Mouse (Mus musculus): ENCODE measurements around the gene Fosb.

Fosb gene

DNA sequence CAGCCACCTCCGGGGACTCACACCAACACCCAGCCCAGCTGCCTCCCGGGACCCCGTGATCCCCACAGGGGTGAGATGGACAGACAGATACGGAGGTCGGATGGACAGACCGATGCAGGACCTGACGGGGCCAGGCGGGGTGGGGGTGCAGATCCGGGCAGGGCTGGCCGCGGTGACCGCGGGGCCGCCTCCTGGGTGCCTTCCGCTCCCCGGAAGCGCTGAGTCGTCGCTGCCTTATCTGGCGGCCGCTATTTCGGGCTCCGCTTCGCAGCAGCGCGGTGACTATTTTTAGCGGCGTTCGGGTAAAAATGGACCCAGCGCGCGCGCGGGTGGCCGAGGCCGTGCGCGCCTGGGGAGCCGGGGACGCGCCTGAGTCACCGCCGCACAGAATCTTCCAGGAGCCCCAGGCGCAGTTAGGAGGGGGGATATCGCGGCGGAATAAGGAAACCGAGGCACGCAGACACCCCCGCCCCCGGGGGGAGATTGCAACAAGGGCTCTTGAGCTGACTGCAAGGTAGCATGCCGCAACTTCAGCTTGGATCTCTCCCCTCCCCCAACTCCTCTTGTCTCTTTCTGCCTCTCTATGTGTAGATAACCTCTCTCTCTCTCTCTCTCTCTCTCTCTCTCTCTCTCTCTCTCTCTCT lies 23.0 kb upstream of the Fosb start:
- DNase-seq (ENCODE audit: extremely low read depth, insufficient read length, low spot score) = peak; percentile 83

DNA sequence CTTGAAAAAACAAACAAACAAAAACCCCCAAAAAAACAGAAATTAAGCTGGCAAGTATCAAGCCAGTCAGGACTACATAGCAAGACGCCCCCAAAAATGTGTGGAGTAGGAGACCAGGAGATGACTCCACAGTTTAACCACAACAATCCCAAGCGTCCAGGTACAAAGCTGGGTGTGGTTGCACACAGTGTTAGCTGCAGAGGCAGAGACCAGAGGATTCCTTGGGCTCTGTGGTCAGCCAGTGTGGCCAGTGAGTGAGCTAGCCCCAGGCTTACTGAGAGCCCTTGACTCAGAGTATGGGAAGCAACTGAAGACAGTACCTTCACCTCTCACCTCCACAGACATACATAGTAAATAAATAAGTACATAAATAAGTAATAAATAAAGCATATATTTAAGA lies 22.1 kb upstream of the Fosb start:
- peak; percentile 42 for DNase-seq (ENCODE audit: extremely low read depth, insufficient read length, low spot score)

DNA sequence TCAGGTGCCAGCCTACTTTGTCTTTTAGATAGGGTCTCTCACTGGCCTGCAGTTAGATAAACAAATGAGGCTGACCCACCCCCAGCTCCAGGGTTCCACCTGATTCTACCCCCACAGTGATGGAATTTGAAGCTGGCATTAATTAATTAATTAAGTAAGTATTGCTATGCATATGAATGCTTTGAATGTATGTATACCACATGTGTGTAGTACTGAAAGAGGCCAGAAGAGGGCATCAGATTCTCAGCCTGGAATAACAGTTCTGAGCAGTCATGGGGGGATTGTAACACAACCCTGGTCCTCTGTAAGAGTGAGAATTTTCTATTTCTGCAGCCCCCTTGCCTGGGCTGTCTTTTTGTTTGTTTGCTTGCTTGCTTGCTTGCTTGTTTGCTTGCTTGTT lies 18.6 kb upstream of the Fosb start:
- DNase-seq (ENCODE audit: extremely low read depth, insufficient read length, low spot score) = no peak

DNA sequence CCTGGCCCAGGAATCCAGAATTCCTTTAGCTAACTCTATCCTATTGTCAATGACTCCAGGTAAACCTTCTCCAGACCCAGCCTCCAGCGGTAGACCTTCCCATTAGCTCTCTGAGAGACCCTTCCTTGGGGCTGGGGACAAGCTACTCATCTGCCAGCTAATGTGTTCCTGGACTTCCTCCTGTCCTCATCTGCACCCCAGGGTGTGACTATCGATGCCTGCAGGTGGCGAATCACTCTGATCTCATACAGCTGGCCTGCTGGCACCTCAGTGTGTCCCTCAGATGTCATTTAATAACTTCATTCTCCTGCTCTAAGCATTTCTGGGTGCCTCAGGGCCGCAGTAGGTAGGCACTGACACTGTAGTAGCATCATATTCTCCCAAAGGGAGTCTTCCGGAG lies 17.9 kb upstream of the Fosb start:
- DNase-seq (ENCODE audit: extremely low read depth, insufficient read length, low spot score) = no peak

DNA sequence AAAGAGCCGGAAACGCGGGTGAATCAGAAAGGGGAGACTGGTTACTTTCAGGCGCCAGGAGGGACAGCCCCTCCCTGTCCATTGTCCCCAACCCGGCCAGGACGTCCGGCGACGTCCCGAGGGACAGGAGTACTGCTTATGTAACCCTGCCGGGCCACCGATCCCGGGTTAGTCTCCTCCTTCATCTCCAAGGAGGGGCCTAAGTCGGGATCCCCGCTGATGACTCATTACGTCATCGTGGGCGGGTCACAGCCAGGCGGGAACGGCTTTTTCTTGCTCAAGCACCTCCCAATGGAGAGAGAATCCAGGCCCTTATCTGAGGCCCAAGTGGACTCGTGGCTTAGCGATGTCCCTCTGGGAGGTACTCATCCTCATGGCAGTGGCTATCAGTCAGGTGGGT lies 17.3 kb upstream of the Fosb start:
- DNase-seq (ENCODE audit: extremely low read depth, insufficient read length, low spot score) = peak; percentile 88

DNA sequence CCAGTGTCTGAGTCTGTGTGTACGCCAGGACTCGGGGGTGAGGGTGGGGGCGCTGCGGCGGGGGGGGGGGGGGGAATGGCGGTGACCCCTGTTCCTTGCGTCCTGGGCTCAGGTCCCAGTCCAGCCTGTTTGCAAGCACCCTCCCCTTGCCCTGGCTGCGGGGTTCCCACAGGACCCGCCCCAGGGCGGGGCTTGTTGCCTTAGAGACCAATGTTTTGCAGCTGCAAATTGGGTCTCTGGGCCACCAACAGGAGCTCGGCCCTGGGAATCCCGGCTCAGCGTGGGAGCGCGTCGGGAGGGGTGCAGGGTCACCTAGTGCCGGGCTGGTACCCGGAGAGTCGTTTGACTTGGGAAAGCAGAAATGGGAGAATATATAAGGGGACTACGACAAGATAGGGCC lies 16.5 kb upstream of the Fosb start:
- peak; percentile 66 for DNase-seq (ENCODE audit: extremely low read depth, insufficient read length, low spot score)

DNA sequence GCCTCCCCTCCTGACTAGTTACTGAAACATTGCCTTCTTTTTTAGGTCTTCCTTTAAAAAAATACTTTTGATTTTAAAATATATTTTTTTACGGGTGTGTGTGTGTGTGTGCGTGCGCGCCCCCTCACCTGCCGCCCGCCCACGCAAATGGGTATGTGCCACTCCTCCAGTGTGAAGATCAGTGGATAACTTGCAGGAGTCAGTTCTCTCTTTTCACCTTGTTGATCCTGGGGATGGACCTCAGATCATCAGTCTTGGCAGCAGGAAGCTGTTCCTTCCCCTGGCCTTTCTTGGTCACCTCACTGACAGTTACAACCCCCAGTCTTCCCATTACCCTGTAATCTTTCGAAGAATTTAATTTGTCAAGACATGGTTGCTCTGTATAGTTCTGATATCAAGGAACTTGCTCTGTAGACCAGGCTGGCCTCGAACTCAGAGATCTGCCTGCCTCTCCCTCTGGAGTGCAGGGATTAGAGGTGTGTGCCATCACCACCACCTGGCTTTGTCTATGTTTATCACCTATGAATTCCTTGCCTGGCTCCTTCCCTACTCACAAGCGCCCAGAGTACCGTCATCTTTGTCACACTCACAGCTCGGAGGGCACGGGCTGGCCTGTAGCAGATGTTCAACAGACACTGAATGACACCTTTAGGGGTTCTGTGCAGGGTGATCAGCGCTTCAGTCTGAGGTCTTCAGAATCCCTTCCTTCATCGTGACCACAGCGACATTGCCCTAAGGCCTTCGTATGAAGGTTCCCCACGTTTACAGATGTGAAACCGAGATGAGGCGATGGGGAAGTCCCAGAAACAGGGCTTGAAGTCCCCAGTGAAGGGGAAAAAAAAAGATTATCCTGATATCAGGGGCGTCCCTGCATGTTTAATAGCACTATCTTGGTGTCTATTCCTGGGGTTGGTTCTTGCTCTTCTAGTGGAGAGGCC lies 15.7 kb upstream of the Fosb start:
- no peak for DNase-seq (ENCODE audit: extremely low read depth, insufficient read length, low spot score)

DNA sequence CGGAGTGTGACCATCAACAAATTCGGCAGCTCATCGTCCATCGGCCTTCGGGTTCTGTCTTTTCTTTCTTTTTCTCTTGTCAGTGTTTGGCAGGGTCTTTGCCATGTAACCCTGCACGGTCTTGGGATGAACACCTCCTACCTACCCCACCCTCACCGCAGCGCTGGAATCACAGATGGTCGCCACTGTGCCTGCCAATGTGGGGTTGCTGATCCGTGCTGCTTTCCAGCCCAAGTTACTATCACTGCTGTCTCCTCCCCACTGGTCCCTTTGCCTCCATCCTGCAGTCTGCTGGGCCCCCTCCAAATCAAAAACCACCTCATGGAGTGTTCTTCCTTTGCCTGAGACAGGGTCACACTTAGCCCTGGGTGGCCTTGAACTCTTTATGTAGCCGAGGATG lies 14.4 kb upstream of the Fosb start:
- no peak for DNase-seq (ENCODE audit: extremely low read depth, insufficient read length, low spot score)

DNA sequence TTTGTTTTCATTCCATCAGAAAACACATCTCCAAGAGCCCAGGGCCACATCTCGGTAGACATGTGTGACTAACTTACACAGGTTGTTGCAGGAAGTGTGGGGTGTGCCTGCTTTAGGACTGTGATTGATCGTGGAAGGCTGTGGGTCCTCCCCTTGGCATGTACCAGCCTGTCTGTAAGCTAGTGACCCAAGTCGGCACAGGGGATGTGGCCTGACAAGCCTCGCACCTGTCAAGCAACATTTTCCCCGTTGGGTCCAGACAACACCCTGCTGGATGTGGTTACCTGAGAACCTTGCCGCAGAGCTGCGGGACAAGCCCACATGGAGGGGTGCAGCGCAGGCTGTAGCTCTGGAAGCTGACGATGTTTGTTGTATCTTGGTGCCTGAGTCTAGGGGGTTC lies 12.6 kb upstream of the Fosb start:
- DNase-seq (ENCODE audit: extremely low read depth, insufficient read length, low spot score) = no peak

DNA sequence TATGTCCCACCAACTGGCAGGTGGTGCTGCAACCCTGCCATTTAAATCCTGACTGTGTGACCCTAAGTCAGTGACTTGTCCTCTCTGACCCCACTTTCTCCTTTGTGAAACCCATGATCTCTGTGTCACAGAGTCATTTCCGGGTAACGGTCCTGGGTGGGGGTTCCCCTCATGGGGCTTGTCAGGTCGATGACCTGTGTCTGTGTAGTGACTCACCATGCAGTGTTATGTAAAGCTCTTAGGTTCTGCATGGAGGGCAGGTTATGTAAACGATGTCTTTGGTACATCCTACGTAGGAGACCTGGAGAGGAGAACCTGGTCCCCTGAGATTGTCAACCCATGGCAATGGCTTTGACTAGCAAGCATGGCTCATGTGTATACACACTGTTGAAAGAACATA lies 11.6 kb upstream of the Fosb start:
- DNase-seq (ENCODE audit: extremely low read depth, insufficient read length, low spot score) = no peak

DNA sequence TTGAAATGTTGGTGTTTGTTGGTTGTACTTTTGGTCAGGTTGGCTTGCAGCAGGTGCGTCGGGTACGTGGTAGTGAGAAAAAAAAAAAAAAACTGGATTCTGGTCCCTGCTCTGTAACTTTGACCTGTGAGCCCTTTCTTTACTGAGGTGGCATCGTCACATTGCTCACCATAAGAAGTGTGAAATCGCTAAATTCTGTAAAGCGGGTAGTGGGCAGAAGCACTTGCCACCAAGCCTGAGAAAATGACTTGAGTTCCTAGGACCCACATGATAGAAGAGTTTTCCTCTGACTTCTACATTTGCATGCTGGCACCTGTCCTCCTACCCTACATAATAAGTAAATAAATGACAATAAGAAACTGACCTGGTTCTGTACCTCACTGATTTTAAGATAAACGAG lies 10.8 kb upstream of the Fosb start:
- no peak for DNase-seq (ENCODE audit: extremely low read depth, insufficient read length, low spot score)

DNA sequence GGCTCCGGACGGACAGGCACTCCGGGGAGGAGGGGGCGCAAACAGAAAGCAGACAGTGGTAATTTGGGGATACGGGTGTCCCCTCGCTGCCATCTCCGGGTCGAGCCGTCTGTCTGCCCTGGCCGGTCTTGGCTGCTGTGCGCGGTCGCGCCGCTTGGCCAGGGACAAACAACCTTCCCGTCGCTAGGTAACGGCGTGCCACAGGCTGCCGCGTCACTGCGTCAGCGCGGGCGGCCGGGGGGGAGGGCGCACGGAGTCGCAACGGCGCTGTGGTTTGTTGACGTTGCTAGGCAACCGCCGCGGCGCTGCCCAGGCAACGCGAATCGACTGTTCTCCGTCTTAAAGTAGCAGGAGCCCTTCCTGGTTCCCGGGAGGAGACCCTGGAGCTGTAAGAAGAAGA lies 10.1 kb upstream of the Fosb start:
- peak; percentile 97 for DNase-seq (ENCODE audit: extremely low read depth, insufficient read length, low spot score)

DNA sequence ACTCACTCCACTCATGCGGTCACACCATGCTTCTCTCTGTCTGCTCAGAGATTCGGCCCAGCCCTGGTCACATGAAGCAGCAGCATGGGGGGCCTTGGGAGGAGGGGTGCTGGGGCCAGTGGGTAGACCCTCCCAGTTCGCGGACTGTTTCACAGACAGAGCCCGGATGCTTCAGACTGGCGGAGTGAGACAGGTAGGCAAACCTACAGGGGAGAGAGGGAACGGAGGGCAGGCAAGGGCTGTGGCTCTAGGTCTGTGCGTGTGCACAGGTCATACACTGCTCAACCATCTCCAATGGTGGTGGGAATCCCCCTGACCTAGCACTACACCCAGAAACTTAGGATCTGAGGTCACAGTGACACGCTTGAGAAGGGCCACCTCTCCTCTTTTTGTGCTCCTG lies 9.6 kb upstream of the Fosb start:
- DNase-seq (ENCODE audit: extremely low read depth, insufficient read length, low spot score) = no peak

DNA sequence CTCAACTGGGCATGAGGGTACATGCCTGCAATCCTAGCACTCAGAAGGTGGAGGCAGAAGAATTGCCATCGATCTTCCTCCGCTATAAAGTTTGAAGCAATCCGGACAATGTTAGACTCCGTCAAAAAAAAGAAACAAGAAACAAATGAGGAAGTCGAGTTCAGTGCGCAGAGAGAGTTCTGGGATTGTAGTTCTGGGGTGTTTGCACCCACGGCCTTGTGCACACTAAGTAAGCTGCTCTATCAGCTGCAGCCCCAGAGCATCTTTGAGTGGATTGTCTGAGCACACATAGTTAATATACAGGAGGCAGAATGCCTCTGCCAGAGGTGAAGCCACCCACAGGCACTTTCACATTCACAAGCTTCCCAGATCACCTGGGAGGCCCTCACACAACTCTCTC lies 8.8 kb upstream of the Fosb start:
- DNase-seq (ENCODE audit: extremely low read depth, insufficient read length, low spot score) = no peak

DNA sequence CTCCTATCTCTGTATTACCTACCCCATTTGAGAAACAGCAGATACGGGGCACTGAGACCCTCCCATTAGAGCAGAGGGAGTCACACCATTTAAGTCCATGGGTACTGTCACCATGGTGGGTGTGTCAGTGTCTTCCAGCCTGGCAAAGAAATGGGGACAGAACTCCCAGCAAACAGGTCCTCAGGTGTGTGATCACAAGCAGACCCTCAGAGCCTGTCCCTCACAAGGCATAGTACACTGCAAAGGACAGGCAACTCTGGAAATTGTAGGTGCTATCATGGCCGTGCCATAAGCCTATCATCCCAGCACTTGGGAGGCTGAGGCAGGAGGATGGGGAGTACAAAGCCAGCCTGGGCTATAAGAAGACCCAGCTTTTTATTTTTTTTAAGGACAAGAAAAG lies 8.3 kb upstream of the Fosb start:
- no peak for DNase-seq (ENCODE audit: extremely low read depth, insufficient read length, low spot score)

DNA sequence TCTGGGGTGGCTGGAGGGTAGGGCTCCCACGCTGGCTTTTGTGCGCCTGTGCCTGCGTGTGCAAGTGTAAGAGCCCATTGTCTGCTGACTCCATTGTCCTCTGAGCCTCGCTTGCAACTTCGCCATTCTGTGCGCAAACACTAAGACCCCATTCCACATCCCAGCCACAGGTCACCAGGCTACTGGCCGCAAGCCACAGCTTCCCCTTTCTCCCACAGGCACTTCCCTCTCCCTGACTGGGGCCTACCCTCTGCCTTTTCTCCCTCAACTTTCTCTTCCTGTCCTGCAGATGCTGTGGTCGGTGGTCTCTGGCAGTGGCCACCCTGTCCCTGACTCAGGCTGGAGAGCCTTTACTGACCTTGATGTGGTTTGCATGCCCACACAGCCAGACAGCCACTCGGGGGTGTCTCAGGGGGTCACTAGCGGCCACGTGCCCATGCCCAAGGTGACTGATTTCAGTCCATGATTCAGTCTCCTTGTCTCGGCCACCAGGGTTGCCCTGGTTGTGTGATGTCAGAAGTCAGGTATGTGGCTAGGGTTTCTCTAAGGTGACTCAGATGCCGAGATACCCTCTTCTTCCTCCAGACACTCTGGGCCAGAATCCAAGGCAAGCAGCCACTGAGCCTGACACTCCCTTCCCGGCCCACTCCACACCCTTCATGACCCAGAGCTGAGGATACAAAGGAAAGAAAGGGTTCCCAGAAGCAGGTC lies 6.8 kb upstream of the Fosb start:
- peak; percentile 81 for DNase-seq (ENCODE audit: extremely low read depth, insufficient read length, low spot score)

DNA sequence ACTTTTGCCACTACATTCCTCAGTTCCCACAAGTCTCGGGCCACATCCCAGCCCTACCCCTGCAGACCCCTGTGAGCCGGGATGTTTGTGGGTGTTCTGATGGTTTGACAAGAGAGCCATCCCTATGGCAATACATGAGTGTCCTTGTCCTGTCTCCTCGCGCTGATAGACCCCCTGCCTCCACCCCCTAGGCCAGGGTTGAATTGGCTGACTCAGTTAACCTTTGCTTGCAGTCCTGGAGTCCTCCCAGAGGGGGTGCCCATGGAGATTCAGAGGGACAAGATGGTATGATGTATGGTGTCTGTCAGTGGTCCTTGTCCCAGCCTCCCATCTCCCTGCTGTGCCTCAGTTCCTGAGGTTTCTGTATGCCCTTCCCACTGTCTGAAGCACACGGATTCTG lies 4.2 kb upstream of the Fosb start:
- no peak for DNase-seq (ENCODE audit: extremely low read depth, insufficient read length, low spot score)

DNA sequence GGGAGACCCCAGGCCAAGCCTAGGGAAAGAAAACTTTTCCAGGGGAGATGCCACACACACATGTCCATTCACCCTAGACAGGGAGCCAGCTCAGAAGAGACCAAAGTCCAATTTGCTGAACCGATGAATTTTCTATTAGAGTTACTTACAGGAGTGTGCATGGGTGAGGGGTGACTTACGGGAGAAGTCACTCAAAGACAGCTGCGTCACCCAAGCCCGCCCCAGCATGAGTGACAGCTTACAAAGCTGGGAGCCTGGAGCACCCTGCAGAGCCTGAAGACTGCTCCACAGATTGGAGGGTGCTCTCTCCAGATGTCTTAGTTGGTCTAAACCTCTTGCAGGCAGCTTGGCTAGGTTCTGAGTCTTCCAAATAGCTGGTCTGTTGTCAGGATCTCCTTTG lies 2.1 kb upstream of the Fosb start:
- no peak for DNase-seq (ENCODE audit: extremely low read depth, insufficient read length, low spot score)

DNA sequence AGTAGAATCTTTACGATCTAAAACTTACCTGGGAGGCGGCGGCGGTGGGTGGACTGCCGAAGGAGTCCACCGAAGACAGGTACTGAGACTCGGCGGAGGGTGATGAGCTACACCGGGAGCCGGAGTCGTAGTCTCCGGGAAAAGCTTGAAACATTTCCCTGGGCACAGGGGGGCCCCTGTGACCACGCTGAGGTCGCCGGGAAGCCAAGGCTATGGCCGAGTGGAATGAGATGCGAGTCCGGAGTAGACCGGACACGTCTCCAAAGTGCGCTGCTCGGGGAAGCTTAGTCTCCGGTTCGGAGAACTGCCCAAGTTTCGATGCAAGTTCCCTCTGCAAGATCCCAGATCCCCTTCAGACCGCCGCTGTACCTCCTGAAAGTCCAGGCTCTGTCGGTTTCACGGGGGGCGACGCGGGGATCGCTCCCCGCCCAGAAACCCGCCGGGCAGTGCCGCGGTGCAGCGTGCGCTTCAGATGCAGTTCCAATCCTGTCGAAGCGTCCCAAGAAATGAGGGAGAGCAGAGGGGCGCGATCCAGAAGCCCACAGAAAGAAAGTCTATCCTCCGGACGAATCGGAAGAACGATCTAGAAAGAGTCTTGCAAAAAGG lies 470 bp downstream of the Fosb start:
- no peak for DNase-seq (ENCODE audit: extremely low read depth, insufficient read length, low spot score)

DNA sequence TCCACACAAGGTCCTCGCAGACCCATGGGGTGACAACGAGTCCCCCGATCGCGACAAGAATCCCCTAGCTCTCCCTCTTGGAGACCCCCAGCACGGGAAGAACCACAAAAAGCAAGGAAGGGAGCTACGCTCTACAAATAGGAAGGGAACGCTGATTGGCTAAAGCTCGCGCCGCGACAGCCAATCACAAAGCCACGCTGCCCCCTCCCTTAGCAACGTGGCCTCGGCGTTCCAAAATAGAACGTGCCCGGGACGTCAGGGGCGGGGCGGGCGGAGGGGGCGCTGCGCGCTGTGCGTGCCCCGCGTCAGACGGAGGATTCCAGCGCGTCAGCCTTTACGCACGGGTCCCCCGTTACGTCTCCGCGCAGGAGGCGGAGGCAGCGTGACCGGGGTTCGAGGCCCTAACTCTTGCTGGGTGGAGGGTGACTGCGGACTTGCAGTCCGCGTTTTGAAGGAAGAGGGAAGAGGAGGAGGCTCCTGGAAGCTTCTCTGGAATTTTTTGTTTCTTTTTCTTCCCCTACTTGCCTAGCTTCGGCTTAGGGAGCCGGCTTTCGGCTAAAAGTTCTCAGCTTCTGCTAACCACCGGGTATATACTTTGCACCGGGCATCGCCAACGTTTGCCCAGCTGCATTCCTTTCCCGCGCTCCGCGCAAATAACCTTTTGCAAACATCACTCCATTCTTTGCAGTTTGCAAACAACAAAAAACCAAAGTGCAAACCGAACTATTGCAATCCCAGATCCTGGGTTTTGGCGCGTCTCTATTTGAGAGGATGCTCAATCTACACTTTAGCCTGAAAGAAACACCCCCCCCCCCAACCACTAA lies 1.2 kb downstream of the Fosb start:
- DNase-seq (ENCODE audit: extremely low read depth, insufficient read length, low spot score) = peak; percentile 94

Measured in 3134 (cell line).